Mouse (Mus musculus): ENCODE measurements at regions not wholly inside any gene's neighbourhood (a gene's known extent, or its start where the extent isn't known, plus 50 kb on each side); places are given as distances from the start of the nearest gene placed in this dataset.

DNA sequence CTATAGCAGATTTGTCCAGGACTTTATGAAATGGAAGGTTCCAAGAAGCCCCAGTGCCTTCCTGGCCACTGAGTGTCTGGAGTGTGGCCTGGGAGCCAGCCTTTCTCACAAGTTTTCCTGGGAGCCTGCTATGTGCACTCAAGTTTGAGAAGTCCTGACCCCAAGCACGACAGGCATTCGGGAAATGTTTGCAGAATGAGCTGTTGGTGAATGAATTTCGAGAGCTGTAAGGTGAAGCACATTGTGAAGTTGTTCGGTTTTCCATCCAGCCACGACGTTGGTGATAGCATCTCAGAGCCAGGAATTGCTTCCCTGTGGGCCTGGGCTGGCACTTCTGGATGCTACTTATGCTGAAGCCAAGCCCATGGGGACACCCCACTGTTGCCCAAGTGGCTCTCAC is 88.9 kb downstream of the Vegfa start:
- TF ChIP-seq CTCF (IDR thresholded peaks at IDR 0.05; ENCODE audit: low read depth, low read length) (no peak), POLR2A (IDR thresholded peaks at IDR 0.05; ENCODE audit: extremely low read depth, insufficient read depth, low read length) (no peak)

Measured in liver, adult 2 months (tissue).